Mouse (Mus musculus): ENCODE results near the gene Slc13a2. TPM values are rescaled to one million over a fixed set of nuclear protein-coding genes. Genes with fewer than 3 reads are reported as not detected.

Slc13a2 gene
- polyA plus RNA-seq, 2 experiments from 2014 or later: not detected

GRCm38 (mm10) chr11:78386508-78387043 is 35.4 kb downstream of the Slc13a2 start, which contains the start of gene Foxn1:
Foxn1 (minus strand) TSS chr11:78386558.
- no peak for ATAC-seq

DNA sequence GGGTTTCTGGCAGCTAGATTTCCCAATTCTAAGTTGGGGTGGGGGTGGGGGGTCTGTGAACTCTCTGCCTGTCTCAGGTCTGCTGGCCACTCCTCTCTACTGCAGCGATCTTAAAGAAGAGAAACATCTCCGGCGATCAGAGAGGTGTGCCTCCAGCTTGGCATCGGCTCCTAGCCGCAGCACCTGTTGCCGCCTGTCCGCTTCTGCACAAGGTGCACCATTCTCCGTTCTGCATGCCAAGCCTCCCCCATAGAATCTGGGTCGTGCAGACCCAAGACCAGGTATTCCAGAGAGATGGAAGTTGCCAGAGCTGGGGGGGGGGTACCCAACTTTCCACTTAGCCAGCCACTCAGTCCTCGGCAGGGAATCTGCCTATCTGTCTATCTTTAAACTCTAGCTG is 36.2 kb downstream of the Slc13a2 start:
- no peak for ATAC-seq

DNA sequence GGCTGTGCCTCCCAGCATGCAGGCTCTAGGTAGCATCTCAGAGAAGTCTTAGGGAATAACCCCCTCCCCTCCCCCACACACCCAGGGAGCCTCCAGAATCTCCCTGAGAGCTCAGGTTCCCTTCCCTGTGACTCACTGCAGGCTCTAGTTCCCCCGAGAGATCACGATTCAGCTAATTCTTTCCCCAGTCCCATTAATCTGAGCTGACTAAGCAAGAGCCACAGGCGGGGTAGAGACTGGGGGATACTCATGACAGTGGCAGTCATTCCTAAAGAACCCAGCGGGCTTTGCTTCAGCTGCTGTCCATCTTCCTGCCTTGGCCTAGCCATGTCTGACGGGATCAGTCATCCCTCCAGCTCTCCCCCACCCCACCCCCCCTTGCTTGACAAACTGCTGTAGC is 39.3 kb downstream of the Slc13a2 start:
- ATAC-seq: no peak

DNA sequence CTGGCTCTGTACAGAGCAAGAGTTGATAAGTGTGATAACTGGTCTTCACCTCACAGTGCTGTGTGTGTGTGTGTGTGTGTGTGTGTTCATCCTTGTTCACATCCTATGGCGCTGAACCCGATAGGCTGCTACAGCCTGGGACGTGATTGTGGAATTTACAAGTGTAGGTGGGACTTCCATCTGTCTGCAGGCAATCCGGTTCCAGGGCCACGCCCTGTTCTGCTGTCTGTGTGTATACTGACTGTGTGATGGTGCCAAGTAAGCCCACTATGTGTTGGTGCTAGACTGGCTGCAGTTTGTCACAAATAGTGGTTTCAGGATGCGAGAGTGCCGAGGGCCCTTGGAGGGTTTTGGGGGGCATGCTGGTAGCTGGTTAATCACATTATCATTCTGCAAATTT is 39.7 kb downstream of the Slc13a2 start:
- no peak for ATAC-seq

DNA sequence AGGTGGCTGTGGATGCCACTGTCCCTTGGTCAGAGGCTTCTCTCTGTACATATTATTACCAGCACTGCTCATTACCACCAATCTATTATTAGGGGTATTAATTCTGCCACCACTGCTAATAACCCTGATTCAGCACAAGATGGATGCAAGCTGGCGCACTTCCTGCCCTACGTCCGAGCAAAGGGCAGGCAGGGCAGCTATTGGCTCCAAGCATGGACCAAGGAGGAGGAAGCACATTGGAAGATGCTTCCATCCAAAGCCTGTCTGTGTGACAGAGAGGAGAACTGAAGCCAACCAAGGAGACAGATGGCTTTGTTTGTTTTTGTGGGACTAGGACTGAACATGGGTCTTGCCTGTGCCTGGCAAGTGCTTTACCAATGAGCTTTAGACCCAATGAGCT is 41.0 kb downstream of the Slc13a2 start:
- ATAC-seq: no peak

DNA sequence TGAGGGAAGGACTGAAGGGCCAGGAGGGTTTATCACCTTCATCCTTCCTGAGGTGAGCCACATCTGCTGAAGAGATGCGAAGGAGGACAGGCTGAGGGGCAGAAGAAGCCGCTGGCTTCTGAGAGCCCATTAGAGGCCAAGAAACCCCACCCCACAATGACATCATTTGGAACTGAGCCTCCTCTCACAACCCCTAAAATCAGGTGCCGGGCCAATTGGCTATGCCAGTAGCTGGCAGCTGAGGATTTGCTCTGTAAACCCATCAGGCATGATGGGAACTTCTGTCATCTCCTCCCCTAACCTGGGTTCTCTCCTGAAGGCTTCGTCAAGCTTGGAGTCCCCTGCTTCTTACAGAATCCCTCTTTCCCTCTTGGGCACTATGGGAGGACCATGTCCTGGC is 41.7 kb downstream of the Slc13a2 start:
- no peak for ATAC-seq

GRCm38 (mm10) chr11:78377549-78378159 is 44.4 kb downstream of the Slc13a2 start:
- no peak for ATAC-seq

- no peak for ATAC-seq
Measured at GRCm38 (mm10) chr11:78374147-78374546, 47.9 kb downstream of the Slc13a2 start.

- no peak for ATAC-seq
Measured at GRCm38 (mm10) chr11:78372610-78373009, 49.4 kb downstream of the Slc13a2 start.

DNA sequence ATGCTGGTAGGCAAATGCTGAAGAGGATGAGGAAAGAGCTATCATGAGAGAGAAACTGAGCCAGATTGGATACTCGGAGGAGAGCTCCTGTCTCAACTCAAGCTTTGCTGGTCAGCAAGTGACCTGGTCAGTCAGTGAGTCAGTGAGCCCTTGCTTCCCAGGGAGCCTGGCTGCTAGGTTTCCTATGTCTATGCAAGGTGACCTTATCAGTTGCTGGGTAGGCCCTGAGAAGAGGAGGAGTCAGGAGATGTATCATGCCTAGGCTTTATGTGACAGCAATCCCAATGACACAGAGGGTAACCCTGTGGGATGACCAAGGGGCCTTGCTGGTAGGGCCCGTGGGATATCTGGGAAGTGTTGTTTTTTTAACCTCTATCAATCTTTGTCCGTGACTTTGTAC is 49.9 kb downstream of the Slc13a2 start:
- no peak for ATAC-seq

GRCm38 (mm10) chr11:78371711-78372110 is 50.3 kb downstream of the Slc13a2 start:
- ATAC-seq: no peak

GRCm38 (mm10) chr11:78370389-78370788 is 51.6 kb downstream of the Slc13a2 start:
- ATAC-seq: no peak

DNA sequence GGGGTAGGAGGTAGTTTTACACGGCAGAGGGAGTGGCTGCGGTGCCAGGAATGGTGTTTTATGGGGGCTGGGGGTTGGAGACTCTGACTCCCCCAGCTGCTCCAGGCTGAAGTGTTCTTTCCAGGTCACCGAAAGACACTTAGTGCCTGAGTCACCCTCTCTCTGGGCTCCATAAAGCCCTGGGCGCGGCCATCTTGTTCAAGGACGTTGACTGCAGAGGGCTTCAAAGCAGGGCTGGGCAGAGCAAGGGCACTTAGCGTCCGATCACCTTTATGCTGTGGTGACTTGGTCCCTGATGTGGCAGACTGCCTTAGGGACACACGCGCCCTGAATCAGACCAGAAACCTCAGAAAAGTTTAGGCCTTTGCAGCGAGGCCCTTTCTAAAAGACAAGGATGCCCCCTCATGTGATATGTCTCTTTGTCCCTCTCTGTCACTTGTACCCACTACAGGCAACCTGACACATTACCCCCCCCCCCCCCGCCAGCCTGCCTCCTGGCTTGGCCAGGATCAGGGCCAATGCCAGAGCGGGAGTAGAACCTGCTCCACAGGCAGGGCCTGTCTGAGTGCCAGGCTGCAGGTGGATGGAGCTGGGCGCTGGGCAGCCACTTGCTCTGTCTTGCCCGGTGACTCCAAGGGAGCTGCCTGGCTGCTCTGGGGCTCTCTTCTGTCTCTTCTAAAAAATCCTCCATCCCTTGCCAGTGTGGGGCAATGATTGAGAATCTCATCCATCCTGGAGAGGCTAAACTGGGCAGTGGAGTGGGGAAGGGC is 54.4 kb downstream of the Slc13a2 start:
- no peak for ATAC-seq

DNA sequence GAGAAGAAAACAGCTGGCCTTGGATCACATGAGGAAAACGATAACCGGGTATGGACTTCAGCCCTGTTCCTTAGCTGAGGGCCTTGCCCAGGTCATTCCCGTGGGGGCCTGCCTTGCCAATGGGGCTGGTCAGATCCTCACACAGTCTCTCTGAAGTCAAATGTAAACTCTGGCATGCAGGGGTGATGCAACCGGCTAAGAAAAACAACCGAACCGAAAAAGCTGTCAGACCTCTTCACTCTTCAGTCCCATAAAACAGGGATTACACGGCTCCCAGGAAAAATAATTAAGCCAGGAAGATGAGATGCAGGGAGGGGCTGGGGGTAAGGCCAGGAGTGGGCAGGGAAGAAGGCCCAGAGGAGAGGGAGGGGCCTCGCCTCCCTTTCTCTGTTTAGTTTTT is 57.9 kb downstream of the Slc13a2 start:
- no peak for ATAC-seq

- no peak for ATAC-seq
Measured at GRCm38 (mm10) chr11:78363309-78364007, 58.6 kb downstream of the Slc13a2 start.

DNA sequence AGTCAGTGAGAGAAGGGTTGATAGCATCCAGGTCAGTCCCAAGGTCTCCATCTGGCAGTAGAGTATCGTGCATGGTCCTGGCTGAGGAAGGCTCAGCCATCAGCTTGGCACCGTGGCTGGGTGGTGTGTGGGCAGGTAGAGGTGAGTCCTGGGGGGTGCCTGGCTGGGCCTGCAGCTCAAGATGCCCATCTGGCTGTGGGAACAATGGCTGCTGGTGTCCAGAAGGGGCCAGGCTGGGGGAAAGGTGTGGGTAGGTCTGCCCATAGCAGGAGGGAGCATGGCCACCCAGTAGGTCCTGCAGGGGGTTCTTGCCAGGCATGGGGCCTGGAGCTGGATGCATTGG is 61.3 kb downstream of the Slc13a2 start:
- ATAC-seq: no peak

DNA sequence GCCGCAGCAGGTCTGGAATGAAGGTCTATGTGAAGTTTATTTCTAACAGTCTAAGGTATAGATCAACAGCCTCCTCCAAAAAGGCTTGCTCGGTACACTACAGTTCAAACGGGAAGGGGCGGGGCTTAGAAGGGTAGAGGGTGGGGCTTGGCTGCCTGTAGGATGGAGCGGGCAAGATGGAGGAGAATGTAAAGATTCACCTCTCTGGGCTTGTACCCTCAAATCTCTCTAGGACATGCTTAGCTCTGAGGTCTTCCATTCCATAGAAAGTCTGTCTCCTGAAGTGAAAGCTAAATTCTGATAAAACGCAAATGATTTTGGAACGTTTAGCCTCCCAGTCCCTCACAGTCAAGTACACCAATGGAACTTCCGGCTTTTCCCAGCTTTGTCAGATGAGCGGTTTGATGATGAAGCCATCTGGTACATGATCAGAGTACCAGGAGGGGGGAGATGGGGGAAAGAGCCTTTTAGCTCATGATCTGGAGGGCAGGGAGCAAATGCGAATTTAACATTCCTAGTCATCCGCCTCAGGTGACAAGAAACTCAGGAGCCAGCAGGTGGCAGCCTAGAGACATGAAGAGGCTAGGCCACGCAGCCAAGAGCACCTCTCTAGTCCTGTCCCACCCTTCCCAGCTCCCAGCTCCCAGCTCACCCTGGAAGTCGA is 61.8 kb downstream of the Slc13a2 start:
- peak; percentile 85 for ATAC-seq

DNA sequence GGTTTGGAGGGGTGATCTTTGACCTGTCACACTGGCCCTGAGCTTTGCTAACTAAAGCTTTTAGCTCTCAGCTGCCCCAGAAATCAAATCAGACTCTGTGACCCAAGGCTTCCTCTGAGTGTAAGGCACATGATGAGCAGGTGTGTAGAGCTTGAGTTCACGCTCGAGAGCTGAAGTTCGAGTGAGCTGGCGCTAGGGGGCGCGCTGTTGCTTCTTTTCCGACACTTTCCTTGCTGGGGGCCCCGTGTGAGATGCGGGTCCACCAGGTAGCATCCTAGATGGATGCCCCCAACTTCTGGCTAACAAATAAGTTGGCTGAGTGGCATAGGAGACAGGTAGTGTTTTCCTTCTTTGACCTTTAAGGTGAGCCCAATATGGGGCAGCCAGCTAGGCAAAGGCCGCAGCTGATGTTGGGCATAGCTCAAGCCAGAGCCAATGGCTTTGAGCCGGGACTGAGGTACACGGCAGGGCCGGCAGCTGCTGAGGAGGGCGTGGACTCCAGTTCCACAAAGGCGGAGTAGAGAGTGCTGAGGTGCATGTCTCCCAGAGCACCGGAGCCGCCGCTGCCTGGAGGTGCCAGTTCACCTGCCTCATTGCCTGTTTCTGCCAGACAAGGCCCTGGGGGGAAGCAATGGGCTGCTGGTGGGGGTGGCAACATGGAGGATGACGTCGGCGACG is 63.5 kb downstream of the Slc13a2 start:
- ATAC-seq: no peak

DNA sequence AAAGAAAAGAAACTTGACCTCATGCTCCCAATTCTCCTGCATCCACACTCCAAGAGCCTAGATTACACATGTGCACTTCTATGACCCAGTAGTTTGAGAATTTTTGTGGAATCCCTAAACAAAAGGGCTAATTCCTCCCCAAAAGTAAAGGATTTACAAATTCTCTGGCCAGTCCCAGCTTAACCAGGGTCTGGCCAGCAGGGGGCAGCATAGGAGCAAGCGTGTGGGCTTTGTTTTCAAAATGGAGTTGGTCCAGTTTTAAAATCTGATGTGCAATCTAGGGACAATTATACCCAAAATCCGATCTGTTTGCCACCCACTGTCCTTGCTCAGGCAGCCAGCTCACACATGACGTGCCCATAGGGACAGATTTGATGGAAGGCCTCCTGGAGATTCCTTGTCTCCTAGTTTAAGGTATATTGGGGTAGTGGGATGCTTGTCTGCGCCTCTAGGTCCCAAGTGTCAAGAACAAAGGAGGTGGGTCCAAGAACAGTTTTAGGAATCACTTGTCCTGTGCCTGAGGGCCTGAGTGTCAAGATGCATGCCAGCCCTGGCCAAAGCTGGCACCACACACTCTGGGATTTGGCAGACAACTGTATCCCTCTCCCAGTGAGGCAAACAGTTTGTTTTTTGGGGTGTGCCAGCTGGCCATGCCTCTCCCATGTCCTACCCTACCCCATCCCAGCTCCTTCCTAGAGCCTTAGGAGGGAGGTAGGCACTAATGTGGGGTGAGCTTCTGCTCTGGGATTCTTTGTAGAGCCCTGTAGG is 66.4 kb downstream of the Slc13a2 start:
- ATAC-seq: no peak

DNA sequence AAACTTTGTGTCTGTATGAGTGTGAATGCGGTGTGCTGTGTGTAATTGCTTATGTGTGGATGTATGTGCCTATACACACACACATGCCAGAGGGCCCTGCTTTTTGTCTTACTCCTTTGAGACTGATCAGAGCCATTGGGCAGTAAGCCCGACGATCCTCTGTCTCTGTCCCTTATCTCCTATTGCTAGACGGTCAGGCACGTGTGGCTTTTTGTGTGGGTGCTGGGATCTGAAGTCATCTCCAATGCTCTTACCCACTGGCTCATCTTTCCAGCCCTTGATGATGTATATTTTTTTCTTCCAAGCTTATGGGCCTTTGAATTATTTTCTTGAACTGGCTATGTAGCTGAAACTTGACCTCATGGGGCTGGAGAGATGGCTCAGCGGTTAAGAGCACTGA is 67.1 kb downstream of the Slc13a2 start:
- ATAC-seq: no peak

- no peak for ATAC-seq
Measured at GRCm38 (mm10) chr11:78353081-78353480, 68.9 kb downstream of the Slc13a2 start.

All from activated CD4-positive, CD25-positive, alpha-beta regulatory T cell, adult 4 months (primary cell).